Mouse (Mus musculus): Measurements from ENCODE around the gene Hmgb4. TPM values are rescaled to one million over a fixed set of nuclear protein-coding genes. Genes with fewer than 3 reads are reported as not detected.

Gene Hmgb4
- total and polyA plus RNA-seq, 3 experiments, result not detected

DNA sequence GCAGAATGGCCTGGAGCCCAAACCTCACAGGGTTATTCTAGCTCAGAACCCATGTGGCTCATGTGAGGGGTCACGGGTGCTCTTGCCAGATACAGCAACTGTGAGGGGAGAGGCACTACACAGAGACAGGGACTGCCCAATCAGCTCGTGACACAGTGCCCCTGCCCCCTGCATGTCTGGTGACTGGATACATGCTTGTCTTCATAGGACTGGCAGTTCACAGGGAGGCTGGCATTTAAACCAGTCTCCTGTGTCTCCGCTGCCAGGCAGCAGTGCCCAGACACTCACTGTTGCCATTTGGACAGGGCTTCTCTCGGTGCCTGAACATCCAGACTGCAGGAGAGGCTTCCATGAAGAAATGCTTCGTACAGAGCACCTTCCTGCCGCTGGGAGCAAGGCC, 11.7 kb upstream of the Hmgb4 start:
- Histone ChIP-seq H3K27me3 (replicated peaks) (no peaks in the 10 kb centered on the region), H3K9ac (ENCODE audit: insufficient read depth, low read depth) (no peak overlapping the region), H3K4me2 (ENCODE audit: insufficient read depth, low read depth, poor library complexity, severe bottlenecking) (no peak overlapping the region), H3K79me2 (replicated peaks; ENCODE audit: control insufficient read depth, extremely low read depth, insufficient read depth, poor library complexity, severe bottlenecking) (no peaks in the 10 kb centered on the region), H3K9me3 (replicated peaks; ENCODE audit: low read length) (peaks cover 91% of the 10 kb centered on the region), H3K4me3 (replicated peaks in 1 of 3; ENCODE audit: low read depth in 2 of 3, low read length in 2 of 3, poor library complexity in 1 of 3) (no peak overlapping the region), H3K27ac (ENCODE audit: insufficient read depth, low read depth) (no peak overlapping the region), H3K36me3 (replicated peaks in 1 of 2; ENCODE audit: control insufficient read depth in 1 of 2, insufficient read depth in 1 of 2, low read length in 1 of 2) (no peaks in the 10 kb centered on the region), H3K4me1 (ENCODE audit: control insufficient read depth in 1 of 2, insufficient read depth in 2 of 2) (no peaks in the 10 kb centered on the region)
- dilution Hi-C loops (cut with MboI; ENCODE audit: extremely low pct_ligation_motif_present, extremely low pct_unique_long_range_greater_than_20kb, low sequenced_read_pairs), result no loop called here
- in situ Hi-C loops (cut with MboI; ENCODE audit: low pct_ligation_motif_present, low pct_unique_long_range_greater_than_20kb, low sequenced_read_pairs), result no loop called here
- TF ChIP-seq IRF4 (IDR thresholded peaks at IDR 0.05; ENCODE audit: low read depth, low read length), result no peak
- TF ChIP-seq JUND (conservative IDR thresholded peaks at IDR 0.05; ENCODE audit: low read depth, low read length), result no peak
- no peak for TF ChIP-seq POLR2A (IDR thresholded peaks at IDR 0.05; ENCODE audit: low read depth, low read length)
- no peak for TF ChIP-seq E2F4 (IDR thresholded peaks at IDR 0.05; ENCODE audit: insufficient replicate concordance, low read depth, low read length)
- no peak for TF ChIP-seq ZMIZ1 (IDR thresholded peaks at IDR 0.05; ENCODE audit: low read depth, low read length)
- TF ChIP-seq KAT2A (IDR thresholded peaks at IDR 0.05; ENCODE audit: insufficient replicate concordance, low read length), result no peak
- no peak for TF ChIP-seq CTCF (conservative IDR thresholded peaks at IDR 0.05 in 1 of 2, IDR thresholded peaks at IDR 0.05 in 1 of 2; ENCODE audit: low read depth in 2 of 2, low read length in 2 of 2)
- TF ChIP-seq PAX5 (IDR thresholded peaks at IDR 0.05; ENCODE audit: low read length), result no peak
- no peak for TF ChIP-seq USF1 (IDR thresholded peaks at IDR 0.05; ENCODE audit: low read depth, low read length)
- no peak for TF ChIP-seq TBP (conservative IDR thresholded peaks at IDR 0.05; ENCODE audit: low read depth, low read length)
- TF ChIP-seq CHD1 (IDR thresholded peaks at IDR 0.05; ENCODE audit: low read depth, low read length), result no peak
- TF ChIP-seq NELFE (IDR thresholded peaks at IDR 0.05; ENCODE audit: low read depth, low read length), result no peak
- TF ChIP-seq TCF12 (IDR thresholded peaks at IDR 0.05; ENCODE audit: low read depth, low read length), result no peak
- no peak for DNase-seq (ENCODE audit: extremely low read depth)

DNA sequence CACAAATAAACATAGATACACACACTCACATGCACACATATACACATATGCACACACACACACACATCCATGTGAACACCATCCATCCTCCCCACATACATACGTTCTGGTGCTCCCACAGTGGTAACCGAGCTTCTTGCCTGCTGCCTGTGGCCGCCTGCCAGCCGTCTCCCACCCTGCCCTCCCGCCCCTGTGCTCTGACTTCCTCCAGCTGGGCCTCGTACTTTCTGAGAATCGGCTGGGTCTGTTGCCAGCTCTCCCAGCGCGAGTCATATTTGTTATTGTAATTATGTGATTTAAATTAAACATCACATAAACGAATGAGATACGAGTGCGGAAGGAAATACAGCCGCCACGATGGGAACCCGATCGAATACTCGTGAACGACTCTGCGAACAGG, 10.2 kb upstream of the Hmgb4 start:
- Histone ChIP-seq H3K4me2 (ENCODE audit: insufficient read depth, low read depth, poor library complexity, severe bottlenecking) (no peak overlapping the region), H3K9me3 (replicated peaks; ENCODE audit: low read length) (peaks cover 90% of the 10 kb centered on the region), H3K4me3 (replicated peaks in 1 of 3; ENCODE audit: low read depth in 2 of 3, low read length in 2 of 3, poor library complexity in 1 of 3) (no peak overlapping the region), H3K4me1 (ENCODE audit: control insufficient read depth in 1 of 2, insufficient read depth in 2 of 2) (no peaks in the 10 kb centered on the region), H3K27me3 (replicated peaks) (no peaks in the 10 kb centered on the region), H3K27ac (ENCODE audit: insufficient read depth, low read depth) (no peak overlapping the region), H3K9ac (ENCODE audit: insufficient read depth, low read depth) (no peak overlapping the region), H3K36me3 (replicated peaks in 1 of 2; ENCODE audit: control insufficient read depth in 1 of 2, insufficient read depth in 1 of 2, low read length in 1 of 2) (no peaks in the 10 kb centered on the region), H3K79me2 (replicated peaks; ENCODE audit: control insufficient read depth, extremely low read depth, insufficient read depth, poor library complexity, severe bottlenecking) (no peaks in the 10 kb centered on the region)
- in situ Hi-C loops (cut with MboI; ENCODE audit: low pct_ligation_motif_present, low pct_unique_long_range_greater_than_20kb, low sequenced_read_pairs), result no loop called here
- no peak for DNase-seq (ENCODE audit: extremely low read depth)
- TF ChIP-seq EP300 (IDR thresholded peaks at IDR 0.05; ENCODE audit: low read length), result no peak
- no peak for TF ChIP-seq ZNF384 (IDR thresholded peaks at IDR 0.05; ENCODE audit: low read depth, low read length)
- no peak for TF ChIP-seq RAD21 (IDR thresholded peaks at IDR 0.05; ENCODE audit: low read depth, low read length)
- no peak for TF ChIP-seq ZC3H11A (IDR thresholded peaks at IDR 0.05; ENCODE audit: low read depth, low read length)
- TF ChIP-seq PAX5 (IDR thresholded peaks at IDR 0.05; ENCODE audit: low read length), result no peak
- no peak for TF ChIP-seq MEF2A (IDR thresholded peaks at IDR 0.05; ENCODE audit: borderline replicate concordance, low read depth, low read length)
- no peak for TF ChIP-seq MYC (IDR thresholded peaks at IDR 0.05; ENCODE audit: low read depth, low read length)
- TF ChIP-seq GABPA (IDR thresholded peaks at IDR 0.05; ENCODE audit: insufficient replicate concordance, low read depth, low read length), result no peak
- no peak for TF ChIP-seq USF1 (IDR thresholded peaks at IDR 0.05; ENCODE audit: low read depth, low read length)
- no peak for TF ChIP-seq KAT2A (IDR thresholded peaks at IDR 0.05; ENCODE audit: insufficient replicate concordance, low read length)
- no peak for TF ChIP-seq POLR2A (IDR thresholded peaks at IDR 0.05; ENCODE audit: low read depth, low read length)
- no peak for TF ChIP-seq MAFK (IDR thresholded peaks at IDR 0.05; ENCODE audit: insufficient replicate concordance, low read length)
- no peak for TF ChIP-seq TCF12 (IDR thresholded peaks at IDR 0.05; ENCODE audit: low read depth, low read length)
- no peak for TF ChIP-seq ZKSCAN1 (IDR thresholded peaks at IDR 0.05; ENCODE audit: borderline replicate concordance, low read depth, low read length)
- TF ChIP-seq NELFE (IDR thresholded peaks at IDR 0.05; ENCODE audit: low read depth, low read length), result no peak
- no peak for TF ChIP-seq POLR2AphosphoS2 (IDR thresholded peaks at IDR 0.05; ENCODE audit: low read depth, low read length)
- TF ChIP-seq TBP (conservative IDR thresholded peaks at IDR 0.05; ENCODE audit: low read depth, low read length), result no peak
- no peak for TF ChIP-seq CTCF (conservative IDR thresholded peaks at IDR 0.05 in 1 of 2, IDR thresholded peaks at IDR 0.05 in 1 of 2; ENCODE audit: low read depth in 2 of 2, low read length in 2 of 2)
- dilution Hi-C loops (cut with MboI; ENCODE audit: extremely low pct_ligation_motif_present, extremely low pct_unique_long_range_greater_than_20kb, low sequenced_read_pairs), result no loop called here
